Mouse (Mus musculus): ENCODE data around the gene Itpripl2.

DNA sequence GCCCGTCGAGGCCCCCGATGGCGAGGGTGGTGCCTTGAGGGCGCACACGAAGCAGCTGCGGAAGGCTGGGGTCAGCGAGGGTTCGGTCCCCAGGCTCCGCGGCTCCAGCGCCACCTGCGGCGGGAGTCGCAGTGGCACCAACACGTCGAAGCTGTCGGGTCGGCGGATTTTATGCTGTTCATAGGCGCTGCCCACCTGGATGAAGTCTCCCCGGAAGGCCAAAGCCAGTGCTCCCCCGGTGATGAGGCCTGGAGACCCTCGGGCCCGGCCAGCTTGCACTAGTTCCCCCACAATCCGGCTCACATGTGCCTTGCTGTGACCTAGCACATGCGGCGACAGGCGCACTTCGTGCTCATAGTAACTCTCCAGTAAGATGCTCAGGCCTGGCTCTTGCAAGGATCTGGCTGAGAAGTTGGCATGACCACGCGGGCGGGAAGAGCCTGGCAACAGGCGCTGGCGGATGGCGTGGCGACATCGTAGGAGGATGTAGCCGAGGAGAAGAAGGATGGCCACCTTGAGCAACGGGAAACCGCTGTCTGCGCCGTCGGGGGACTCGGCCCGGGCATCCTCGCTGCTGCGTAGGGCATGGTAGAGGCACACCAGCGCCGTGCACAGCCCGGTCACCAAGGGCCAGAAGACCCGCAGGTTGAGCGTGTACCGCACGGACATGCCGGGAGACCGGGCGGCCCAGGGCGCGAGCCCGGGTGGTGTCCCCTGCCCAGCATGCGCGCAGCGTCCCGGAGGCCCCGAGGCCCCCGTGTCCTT lies 927 bp downstream of the Itpripl2 start:
- no peak for TF ChIP-seq POLR2A (IDR thresholded peaks at IDR 0.05; ENCODE audit: insufficient read depth, low read length)
- peak; percentile 16 for TF ChIP-seq CTCF (IDR thresholded peaks at IDR 0.05; ENCODE audit: low read depth, low read length)

Measured in ES-Bruce4 (cell line).